11 mouse cellular contexts compared by ENCODE assay signal in the genomic region with DNA sequence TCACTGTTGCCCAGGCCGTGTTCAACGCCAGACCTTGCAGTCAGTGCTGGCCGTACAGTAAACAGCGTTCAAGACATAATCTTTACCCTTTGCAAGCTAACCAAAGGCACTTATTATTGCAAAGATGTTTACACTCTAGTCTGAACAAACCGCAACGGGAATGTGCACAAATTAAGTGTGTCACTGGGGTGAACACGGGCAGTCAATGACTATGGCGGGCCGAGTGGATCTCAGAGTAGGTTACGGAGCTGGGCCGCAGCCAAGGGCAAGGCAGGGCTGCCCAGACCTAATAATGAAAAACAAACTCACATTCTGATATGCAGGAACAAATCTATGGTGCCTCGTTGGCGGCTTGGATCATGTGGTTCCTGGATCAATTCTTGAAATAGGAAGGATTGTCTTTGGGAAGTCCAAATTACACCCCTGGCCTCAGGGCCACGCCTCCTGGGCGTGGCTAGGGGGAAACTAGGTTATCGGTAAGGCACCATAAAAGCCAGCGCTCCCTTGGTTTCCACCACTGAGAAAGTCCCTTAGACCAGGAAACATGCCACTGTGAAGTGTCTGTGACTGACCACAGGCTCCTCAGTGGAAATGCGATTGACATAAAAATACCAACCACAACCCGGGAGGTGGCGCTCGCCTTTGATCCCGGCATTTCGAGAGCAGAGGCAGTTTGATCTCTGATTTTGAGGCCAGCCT. TPM values are rescaled to one million over a fixed set of nuclear protein-coding genes. Genes with fewer than 3 reads are reported as not detected.
A peak's percentile ranks its signal among the peaks of the same experiment; 100 is the strongest.
DNase-seq lines count a peak whose midpoint lies in the region; ATAC-seq and TF ChIP-seq lines count a peak whose summit lies in the region.
"Had no signal": no experiment of that assay in that cellular context is flagged by ENCODE, and none has a peak within 500 bp of the region (broad histone marks: within the 10 kb centered on the region; RNA-seq: fewer than 3 reads in every experiment).

No protein-coding gene starts in this region.

- intact Hi-C loops in heart, postnatal 25 days (cut with DNase I) = no loop called here

- TF ChIP-seq CTCF in intestine, postnatal 0 days (IDR thresholded peaks at IDR 0.05; ENCODE audit: low read depth) = peak; percentile 55

- no peak overlapping the region for H3K9ac ChIP-seq in heart, embryonic 11.5 days (ENCODE audit: low read depth, low read length)
- no peak overlapping the region for H3K9ac ChIP-seq in intestine, postnatal 0 days (ENCODE audit: low read depth, low read length)

- H3K4me2 ChIP-seq in heart, embryonic 11.5 days = peak overlapping the region; percentile 3; the same call in 1 of the 2 replicates
- H3K4me2 ChIP-seq in intestine, postnatal 0 days (replicated peaks; ENCODE audit: low read depth) = peak overlapping the region; percentile 2; the same call in 1 of the 2 replicates

- no peaks in the 10 kb centered on the region for H3K36me3 ChIP-seq in heart, embryonic 11.5 days (ENCODE audit: control insufficient read depth, insufficient read depth, low read length)
- H3K36me3 ChIP-seq in intestine, postnatal 0 days (ENCODE audit: control insufficient read depth, insufficient read depth) = no peaks in the 10 kb centered on the region

- WGBS in heart, embryonic 11.5 days (ENCODE audit: insufficient replicate concordance) = 49% methylated on average over 23 of the region's 23 CpGs
- WGBS in intestine, postnatal 0 days = 39% methylated on average over 23 of the region's 23 CpGs

- no peak for DNase-seq in heart, postnatal 25 days (ENCODE audit: low spot score)
- peak; percentile 52 for DNase-seq in R1 (ENCODE audit: low read depth, low spot score)
- DNase-seq in lung, postnatal 4 days = peak; percentile 43 to 51
- no peak for DNase-seq in ovary, postnatal 10 days (ENCODE audit: low spot score)
- DNase-seq in thymus, postnatal 10 days (ENCODE audit: low spot score in 2 of 2) = no peak
- no peak for DNase-seq in left cerebral cortex, adult 18-20 months (ENCODE audit: low spot score in 2 of 2)
- DNase-seq: thymus, postnatal 4 days had no signal

- no peaks in the 10 kb centered on the region for H3K27me3 ChIP-seq in heart, embryonic 11.5 days (ENCODE audit: control insufficient read depth, insufficient read depth, low read length)
- no peaks in the 10 kb centered on the region for H3K27me3 ChIP-seq in intestine, postnatal 0 days (replicated peaks; ENCODE audit: control insufficient read depth, insufficient read depth, low read length)

- 0 out of 2 replicates have a peak, but pooled peaks have one; percentile 50 for ATAC-seq in heart, embryonic 11.5 days (replicated peaks; ENCODE audit: insufficient number of reproducible peaks, low FRiP score, low TSS enrichment)
- ATAC-seq in intestine, postnatal 0 days = peak; percentile 62; the same call in 1 of the 2 replicates

- H3K4me1 ChIP-seq in heart, embryonic 11.5 days (ENCODE audit: control insufficient read depth, insufficient read depth, low read length) = peaks cover 11% of the 10 kb centered on the region; the same call in 1 of the 2 replicates
- H3K4me1 ChIP-seq in intestine, postnatal 0 days (replicated peaks; ENCODE audit: control insufficient read depth, insufficient read depth, low read length) = no peaks in the 10 kb centered on the region

- no peak overlapping the region for H3K4me3 ChIP-seq in heart, embryonic 11.5 days (ENCODE audit: low read depth, low read length)
- no peak overlapping the region for H3K4me3 ChIP-seq in intestine, postnatal 0 days (ENCODE audit: low read depth, low read length)
- H3K4me3 ChIP-seq: myocyte had no signal

- no peaks in the 10 kb centered on the region for H3K9me3 ChIP-seq in heart, embryonic 11.5 days (replicated peaks; ENCODE audit: control insufficient read depth, low read length)
- no peaks in the 10 kb centered on the region for H3K9me3 ChIP-seq in intestine, postnatal 0 days (ENCODE audit: control insufficient read depth)

- 0 out of 2 replicates have a peak overlapping the region, but pooled peaks have one; percentile 31 for H3K27ac ChIP-seq in heart, embryonic 11.5 days (ENCODE audit: low read depth, low read length)
- H3K27ac ChIP-seq in intestine, postnatal 0 days (ENCODE audit: low read depth, low read length) = no peak overlapping the region

RNA-seq across cellular contexts. Expression of a gene that starts 13.2 kb away (rescaled TPM):
- polyA plus RNA-seq in heart, embryonic 11.5 days (2014; fragmentation: Nextera tagmentation; extraction: Ambion mirVana) = 514 and 562 TPM in 2 replicates
- total RNA-seq in heart, postnatal 25 days (2021) = 1,000 to 10,000 TPM; 5,192 to 5,215 TPM
- polyA plus RNA-seq in intestine, postnatal 0 days (2015; fragmentation: Nextera tagmentation; extraction: Ambion mirVana) = 5.0 and 7.1 TPM in 2 replicates
- total RNA-seq in left cerebral cortex, adult 18-20 months (2021) = 100 to 1,000 TPM; 135 to 150 TPM

RNA-seq across cellular contexts. Expression of a gene that starts 13.3 kb away (rescaled TPM):
- 0.82 TPM in 1 of 2 replicates, not detected in the other for polyA plus RNA-seq in heart, embryonic 11.5 days (2014; fragmentation: Nextera tagmentation; extraction: Ambion mirVana)
- under 1 TPM in 1 of 2 experiments, not detected in 1; 0.75 TPM for total RNA-seq in heart, postnatal 25 days (2021)
- polyA plus RNA-seq in intestine, postnatal 0 days (2015; fragmentation: Nextera tagmentation; extraction: Ambion mirVana) = not detected in 2 replicates
- under 1 TPM in 1 of 2 experiments, not detected in 1; 0.75 TPM for total RNA-seq in left cerebral cortex, adult 18-20 months (2021)
- polyA plus RNA-seq: intestine, embryonic 14.5 days had no signal

RNA-seq across cellular contexts. Expression of a gene that starts 16.2 kb away (rescaled TPM):
- 10.8 and 11.6 TPM in 2 replicates for polyA plus RNA-seq in heart, embryonic 11.5 days (2014; fragmentation: Nextera tagmentation; extraction: Ambion mirVana)
- 1 to 10 TPM; 2.2 to 3.0 TPM for total RNA-seq in heart, postnatal 25 days (2021)
- 21.5 and 26.1 TPM in 2 replicates for polyA plus RNA-seq in intestine, postnatal 0 days (2015; fragmentation: Nextera tagmentation; extraction: Ambion mirVana)
- 10 to 100 TPM; 11.5 to 12.8 TPM for total RNA-seq in left cerebral cortex, adult 18-20 months (2021)

Comparison
In these comparisons a context has a peak if more than half of its experiments do, and no peak if none do; other contexts are left out.
1. DNase-seq: peak in R1 (single experiment) and lung, postnatal 4 days (2 of 2); none in heart, postnatal 25 days (single experiment), ovary, postnatal 10 days (single experiment), thymus, postnatal 10 days (0 of 2) and left cerebral cortex, adult 18-20 months (0 of 2).
2. RNA of a gene that starts 13.2 kb away (total RNA-seq): 5,192 to 5,215 TPM in heart, postnatal 25 days; 135 to 150 TPM in left cerebral cortex, adult 18-20 months; every median in the first group is over 10 times any median in the second.